Mouse (Mus musculus) MEL (cell line): Measurements from ENCODE around the gene Myl6b.

ENCODE experiments used
- CHD1 ChIP-seq: IDR thresholded peaks from 2 replicates; pipeline ENCODE4 v1.6.1; 2012; ENCODE audit warnings: low read depth, mild to moderate bottlenecking, inconsistent platforms, low read length, improper control_type of control experiment
- CTCF ChIP-seq, 3 experiments: IDR thresholded peaks in 2 of 3; conservative IDR thresholded peaks in 1 of 3; 2 replicates each; pipeline ENCODE4 v1.5.1; 2011 to 2012; ENCODE audit warnings: low read length in 3 of 3, low read depth in 2 of 3, mild to moderate bottlenecking in 2 of 3, improper control_type of control experiment in 1 of 3, inconsistent platforms in 1 of 3, mixed read lengths in 1 of 3, moderate library complexity in 1 of 3; ENCODE audit not compliant: control insufficient read depth in 1 of 3, insufficient read depth in 1 of 3, poor library complexity in 1 of 3, severe bottlenecking in 1 of 3
- RCOR1 ChIP-seq: IDR thresholded peaks from 2 replicates; pipeline ENCODE4 v1.6.1; 2012; ENCODE audit warnings: low read depth, mild to moderate bottlenecking, inconsistent platforms, low read length, improper control_type of control experiment
- USF1 ChIP-seq: IDR thresholded peaks from 2 replicates; pipeline ENCODE4 v1.6.1; 2014; ENCODE audit warnings: low read depth, mild to moderate bottlenecking, inconsistent platforms, low read length, improper control_type of control experiment, moderate library complexity

DNA sequence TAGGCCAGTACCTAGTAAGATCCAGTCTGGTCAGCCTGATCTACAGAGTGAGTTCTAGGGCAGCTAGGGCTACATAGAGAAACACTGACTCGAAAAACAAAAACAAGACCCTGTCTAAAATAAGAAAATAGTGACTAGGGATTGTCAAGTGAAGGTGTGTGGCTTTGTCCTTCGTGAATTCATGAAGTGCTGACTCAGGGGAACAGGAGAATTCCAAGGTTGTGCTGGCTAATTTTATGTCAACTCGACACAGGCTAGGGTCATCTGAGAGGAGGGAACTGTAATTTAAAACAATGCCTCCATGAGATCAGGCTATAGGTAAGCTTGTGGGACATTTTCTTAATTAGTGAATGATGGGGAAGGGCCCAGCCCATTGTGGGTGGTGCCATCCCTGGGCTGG, 44.0 kb downstream of the Myl6b start:
- no peak for TF ChIP-seq RCOR1
- no peak for TF ChIP-seq CTCF (IDR thresholded peaks at IDR 0.05 in 2 of 3, conservative IDR thresholded peaks at IDR 0.05 in 1 of 3; ENCODE audit: control insufficient read depth in 1 of 3, insufficient read depth in 1 of 3, low read depth in 2 of 3, low read length in 3 of 3, poor library complexity in 1 of 3, severe bottlenecking in 1 of 3)
- no peak for TF ChIP-seq CHD1
- TF ChIP-seq USF1 = no peak
